Mouse (Mus musculus): ENCODE measurements around the gene Tmco1.

The Tmco1 gene

GRCm38 (mm10) chr1:167284258-167284836, 23.8 kb upstream of the Tmco1 start:
- DNase-seq (ENCODE audit: low spot score): peak; percentile 76

- peak; percentile 93 for DNase-seq (ENCODE audit: low spot score)
Observed at GRCm38 (mm10) chr1:167284837-167285319, 23.3 kb upstream of the Tmco1 start.

- no peak for DNase-seq (ENCODE audit: low spot score)
Observed at GRCm38 (mm10) chr1:167285320-167285355, 23.0 kb upstream of the Tmco1 start, which contains the start of gene Uck2. Gene Uck2 (minus strand): TSS chr1:167285320.

GRCm38 (mm10) chr1:167285356-167285755, 22.8 kb upstream of the Tmco1 start:
- DNase-seq (ENCODE audit: low spot score): no peak

- DNase-seq (ENCODE audit: low spot score): no peak
Observed at GRCm38 (mm10) chr1:167287156-167287555, 21.0 kb upstream of the Tmco1 start.

GRCm38 (mm10) chr1:167288665-167289538, 19.3 kb upstream of the Tmco1 start:
- DNase-seq (ENCODE audit: low spot score): peak; percentile 23

GRCm38 (mm10) chr1:167289567-167290262, 18.5 kb upstream of the Tmco1 start:
- DNase-seq (ENCODE audit: low spot score): peak; percentile 63

- DNase-seq (ENCODE audit: low spot score): no peak
Observed at GRCm38 (mm10) chr1:167290263-167290592, 17.9 kb upstream of the Tmco1 start.

GRCm38 (mm10) chr1:167291610-167292009, 16.6 kb upstream of the Tmco1 start:
- DNase-seq (ENCODE audit: low spot score): no peak

GRCm38 (mm10) chr1:167292447-167292846, 15.7 kb upstream of the Tmco1 start:
- DNase-seq (ENCODE audit: low spot score): peak; percentile 51

GRCm38 (mm10) chr1:167295679-167296402, 12.3 kb upstream of the Tmco1 start:
- DNase-seq (ENCODE audit: low spot score): no peak

- no peak for DNase-seq (ENCODE audit: low spot score)
Observed at GRCm38 (mm10) chr1:167300122-167300521, 8.1 kb upstream of the Tmco1 start.

- DNase-seq (ENCODE audit: low spot score): no peak
Observed at GRCm38 (mm10) chr1:167305501-167306137, 2.6 kb upstream of the Tmco1 start.

GRCm38 (mm10) chr1:167306451-167307240, 1.5 kb upstream of the Tmco1 start:
- peak; percentile 56 for DNase-seq (ENCODE audit: low spot score)

- no peak for DNase-seq (ENCODE audit: low spot score)
Observed at GRCm38 (mm10) chr1:167307674-167308073, 504 bp upstream of the Tmco1 start.

GRCm38 (mm10) chr1:167312367-167312766, 4.2 kb downstream of the Tmco1 start:
- no peak for DNase-seq (ENCODE audit: low spot score)

GRCm38 (mm10) chr1:167313220-167313619, 5.0 kb downstream of the Tmco1 start:
- no peak for DNase-seq (ENCODE audit: low spot score)

- DNase-seq (ENCODE audit: low spot score): no peak
Observed at GRCm38 (mm10) chr1:167321691-167322090, 13.5 kb downstream of the Tmco1 start.

GRCm38 (mm10) chr1:167328776-167329175, 20.6 kb downstream of the Tmco1 start:
- DNase-seq (ENCODE audit: low spot score): no peak

- no peak for DNase-seq (ENCODE audit: low spot score)
Observed at GRCm38 (mm10) chr1:167331106-167331505, 22.9 kb downstream of the Tmco1 start.

- DNase-seq (ENCODE audit: low spot score): no peak
Observed at GRCm38 (mm10) chr1:167336398-167336797, 28.2 kb downstream of the Tmco1 start.

All from embryo, embryonic 10 days (tissue).